Mouse (Mus musculus) heart, embryonic 13.5 days (tissue): ENCODE results near the gene Gm11060. TPM values are rescaled to one million over a fixed set of nuclear protein-coding genes. Genes with fewer than 3 reads are reported as not detected.

Experiments
- ATAC-seq: fragments of 200-750 bp; cut with Nextera tagmentation; 2 replicates; pipeline ENCODE4 v1.8.0; 2017; ENCODE audit warnings: moderate TSS enrichment; ENCODE audit not compliant: insufficient number of reproducible peaks, low FRiP score, low TSS enrichment; ENCODE audit errors: extremely low read depth
- H3K27ac ChIP-seq: fragments of 300-500 bp; sonication (generic); replicated peaks from 2 replicates; pipeline ENCODE4 v1.5.1; 2015; ENCODE audit warnings: moderate library complexity, mild to moderate bottlenecking, inconsistent platforms
- H3K27me3 ChIP-seq: fragments of 300-500 bp; sonication (generic); replicated peaks from 2 replicates; pipeline ENCODE4 v1.6.1; 2015; ENCODE audit warnings: mild to moderate bottlenecking, inconsistent platforms
- H3K36me3 ChIP-seq: fragments of 300-500 bp; sonication (generic); 2 replicates; pipeline ENCODE4 v1.6.1; 2015; ENCODE audit warnings: mild to moderate bottlenecking, inconsistent platforms
- H3K4me1 ChIP-seq: fragments of 300-500 bp; sonication (generic); 2 replicates; pipeline ENCODE4 v1.6.1; 2015; ENCODE audit warnings: inconsistent platforms
- H3K4me2 ChIP-seq: fragments of 300-500 bp; sonication (generic); 2 replicates; pipeline ENCODE4 v1.6.1; 2015; ENCODE audit warnings: inconsistent platforms, mild to moderate bottlenecking, moderate library complexity
- H3K4me3 ChIP-seq: fragments of 300-500 bp; sonication (generic); 2 replicates; pipeline ENCODE4 v1.5.1; 2015; ENCODE audit warnings: moderate library complexity, mild to moderate bottlenecking, inconsistent platforms
- H3K9ac ChIP-seq: fragments of 300-500 bp; sonication (generic); 2 replicates; pipeline ENCODE4 v1.6.1; 2015; ENCODE audit warnings: inconsistent platforms, mild to moderate bottlenecking, moderate library complexity
- H3K9me3 ChIP-seq: fragments of 300-500 bp; sonication (generic); 2 replicates; pipeline ENCODE4 v1.6.1; 2016; ENCODE audit warnings: inconsistent platforms
- WGBS: fragments of 180-500 bp; shearing (Covaris S2); methylation state at CpG from one replicate; pipeline ENCODE4 v1.1.7; 2015; ENCODE audit warnings: mixed read lengths; 5-methylcytosine and 5-hydroxymethylcytosine counted together
- polyA plus RNA-seq: library from polyadenylated mRNA; unstranded; fragments of >200 nt; fragmentation: Nextera tagmentation; extraction: Ambion mirVana; gene quantifications from 2 replicates; pipeline ENCODE4 v1.2.1, GENCODE M21; 2015

Gm11060 gene
- polyA plus RNA-seq, 1 experiment from 2014 or later = not detected

DNA sequence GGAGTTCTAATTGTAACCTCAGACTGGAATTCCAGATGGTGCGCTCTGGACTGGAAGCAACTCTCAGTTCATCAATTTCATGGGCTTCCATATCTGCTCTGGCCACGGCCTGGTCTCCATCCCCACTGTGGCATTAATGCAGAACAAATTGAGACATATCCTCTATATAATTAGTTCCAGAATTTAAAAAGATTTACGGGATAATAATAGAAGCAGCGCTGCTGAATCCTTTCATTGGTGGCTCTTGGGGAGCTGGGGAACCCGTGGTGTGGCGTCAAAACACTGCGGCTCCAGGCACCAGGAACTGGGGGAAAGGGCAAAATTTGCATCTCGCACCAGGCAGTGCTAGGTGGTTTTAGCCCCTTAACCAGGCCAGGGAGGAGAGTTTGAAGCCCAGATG is 30.4 kb downstream of the Gm11060 start:
- Histone ChIP-seq H3K36me3 (no peaks in the 10 kb centered on the region), H3K4me2 (peak overlapping the region; percentile 67; the same call in 1 of the 2 replicates), H3K27me3 (peaks cover 96% of the 10 kb centered on the region), H3K9ac (no peak overlapping the region), H3K4me3 (no peak overlapping the region), H3K27ac (no peak overlapping the region), H3K9me3 (no peaks in the 10 kb centered on the region), H3K4me1 (peaks cover 22% of the 10 kb centered on the region)
- ATAC-seq = no peak
- WGBS = 12% methylated on average over 8 of the region's 8 CpGs

DNA sequence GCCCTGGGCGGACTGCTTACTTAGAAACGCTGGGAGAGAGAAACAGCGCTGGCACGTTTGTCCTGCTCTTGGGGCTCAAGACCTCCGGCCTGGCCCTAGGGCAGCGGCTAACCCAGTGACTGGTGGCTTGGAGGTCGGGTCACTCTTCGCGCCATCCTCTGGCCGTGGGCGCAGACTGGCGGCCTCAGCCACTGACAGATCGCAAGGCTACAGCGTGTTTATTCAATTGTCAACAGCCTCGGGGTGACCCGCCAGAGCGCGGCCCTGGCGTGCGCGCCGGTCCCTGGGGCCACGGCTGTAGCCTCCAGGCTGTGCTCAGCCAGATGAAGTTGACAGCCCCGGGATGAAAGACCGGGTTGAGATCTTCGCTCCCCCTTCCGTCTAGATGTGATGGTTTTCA is 31.1 kb downstream of the Gm11060 start:
- no peak overlapping the region for H3K27ac ChIP-seq
- peak overlapping the region; percentile 70 for H3K9ac ChIP-seq
- peak overlapping the region; percentile 58 for H3K4me3 ChIP-seq
- H3K9me3 ChIP-seq = no peaks in the 10 kb centered on the region
- H3K36me3 ChIP-seq = no peaks in the 10 kb centered on the region
- peak overlapping the region; percentile 67 for H3K4me2 ChIP-seq
- H3K27me3 ChIP-seq = peaks cover 97% of the 10 kb centered on the region
- no peak for ATAC-seq
- H3K4me1 ChIP-seq = peaks cover 29% of the 10 kb centered on the region
- 1% methylated on average over 27 of the region's 27 CpGs for WGBS

DNA sequence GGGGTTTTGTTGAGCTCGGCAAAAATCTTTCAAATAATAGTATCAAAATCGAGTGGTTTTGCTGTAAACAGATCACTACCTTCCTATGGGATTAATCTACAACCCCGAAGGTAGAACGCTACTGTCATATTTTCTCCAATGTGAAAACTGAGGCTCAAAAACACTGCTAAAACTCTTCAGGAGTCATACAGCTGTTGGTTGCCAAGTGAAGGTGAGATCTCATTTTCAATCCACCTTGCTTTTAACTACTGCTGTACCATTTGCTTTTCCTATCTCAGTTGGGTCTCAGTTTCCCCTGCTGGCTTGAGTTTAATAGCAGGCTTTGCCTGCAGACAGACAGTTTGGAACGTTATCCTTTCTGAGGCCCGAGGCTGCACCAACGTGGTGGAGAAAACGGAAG is 31.6 kb downstream of the Gm11060 start:
- H3K4me2 ChIP-seq = peak overlapping the region; percentile 67
- peaks cover 29% of the 10 kb centered on the region for H3K4me1 ChIP-seq
- no peaks in the 10 kb centered on the region for H3K9me3 ChIP-seq
- peak overlapping the region; percentile 58; the same call in 1 of the 2 replicates for H3K4me3 ChIP-seq
- H3K27ac ChIP-seq = no peak overlapping the region
- ATAC-seq = no peak
- H3K36me3 ChIP-seq = no peaks in the 10 kb centered on the region
- H3K27me3 ChIP-seq = peaks cover 97% of the 10 kb centered on the region
- H3K9ac ChIP-seq = no peak overlapping the region; the same call in 1 of the 2 replicates
- 3% methylated on average over 8 of the region's 8 CpGs for WGBS

DNA sequence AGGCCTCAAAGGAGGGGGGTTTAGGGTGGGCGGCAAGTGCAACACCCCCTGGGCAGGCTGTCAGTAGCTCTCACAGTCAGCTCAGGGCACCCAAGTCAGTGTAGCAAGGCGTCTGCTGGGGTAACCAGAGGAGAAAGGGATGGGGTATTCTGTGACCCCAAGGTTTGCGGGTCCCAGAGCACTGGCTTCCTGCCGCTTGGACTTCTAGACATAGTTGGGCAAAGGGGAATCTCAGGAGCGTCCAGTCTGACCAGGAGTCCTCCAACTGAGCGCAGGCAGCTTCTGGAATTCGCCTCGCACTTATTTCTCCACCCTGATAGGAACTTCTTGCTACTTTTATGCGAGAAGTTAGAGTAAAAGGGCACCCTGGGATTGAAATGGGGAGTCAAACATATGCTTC is 32.1 kb downstream of the Gm11060 start:
- peak overlapping the region; percentile 67 for H3K4me2 ChIP-seq
- H3K4me3 ChIP-seq = peak overlapping the region; percentile 58
- no peak for ATAC-seq

DNA sequence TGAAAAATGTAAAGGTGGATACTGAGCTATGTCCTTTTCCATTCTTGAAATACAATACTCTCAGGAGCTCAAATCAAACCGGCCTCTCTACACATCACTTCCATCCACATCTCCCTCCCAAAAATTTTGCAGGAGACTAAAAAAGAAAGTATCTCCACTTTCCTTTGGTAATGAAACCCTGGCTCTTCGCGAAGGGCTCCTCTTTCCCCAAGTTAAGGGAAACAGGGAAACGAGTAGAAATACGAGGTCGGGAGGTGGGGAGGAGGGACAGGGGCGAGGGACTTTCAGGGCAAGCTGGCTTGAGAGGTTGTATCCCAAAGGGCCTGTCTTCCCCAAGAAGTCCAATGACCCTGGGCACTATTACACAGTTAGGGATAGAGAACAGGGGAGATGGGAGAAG is 32.6 kb downstream of the Gm11060 start:
- no peaks in the 10 kb centered on the region for H3K36me3 ChIP-seq
- peaks cover 97% of the 10 kb centered on the region for H3K27me3 ChIP-seq
- no peaks in the 10 kb centered on the region for H3K9me3 ChIP-seq
- H3K9ac ChIP-seq = peak overlapping the region; percentile 62
- peak overlapping the region; percentile 67 for H3K4me2 ChIP-seq
- WGBS = 5% methylated on average over 7 of the region's 7 CpGs
- no peak for ATAC-seq
- H3K4me3 ChIP-seq = peak overlapping the region; percentile 58
- 0 out of 2 replicates have a peak overlapping the region, but pooled peaks have one; percentile 8 for H3K27ac ChIP-seq
- H3K4me1 ChIP-seq = peaks cover 29% of the 10 kb centered on the region

More for the DNA sequence above, 32.1 kb downstream of the Gm11060 start:
- H3K9me3 ChIP-seq = no peaks in the 10 kb centered on the region
- WGBS = 5% methylated on average over 9 of the region's 9 CpGs
- H3K27me3 ChIP-seq = peaks cover 97% of the 10 kb centered on the region
- H3K27ac ChIP-seq = no peak overlapping the region
- H3K9ac ChIP-seq = peak overlapping the region; percentile 62; the same call in 1 of the 2 replicates
- H3K4me1 ChIP-seq = peaks cover 29% of the 10 kb centered on the region
- no peaks in the 10 kb centered on the region for H3K36me3 ChIP-seq

DNA sequence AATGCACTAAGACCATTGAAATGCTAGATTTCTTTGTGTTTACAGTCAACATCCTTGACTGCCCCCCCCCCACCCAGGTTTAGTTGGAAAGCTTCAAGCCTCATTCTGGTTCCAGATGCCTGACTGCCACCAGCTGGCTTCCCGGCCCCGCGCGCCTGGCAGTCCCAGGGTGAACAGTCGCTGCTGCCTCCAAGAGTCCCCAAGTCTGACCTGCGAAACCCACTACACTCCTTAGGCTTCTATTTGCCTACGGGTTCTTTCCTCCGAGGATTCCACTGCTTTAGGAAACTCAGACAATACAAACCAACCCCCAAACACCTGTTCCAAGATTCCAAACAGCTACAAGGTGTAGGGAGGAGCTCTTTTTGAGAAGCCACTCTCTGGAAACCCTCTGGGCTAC is 33.4 kb downstream of the Gm11060 start:
- peak overlapping the region; percentile 67 for H3K4me2 ChIP-seq
- peak overlapping the region; percentile 39; the same call in 1 of the 2 replicates for H3K27ac ChIP-seq
- H3K36me3 ChIP-seq = no peaks in the 10 kb centered on the region
- H3K4me3 ChIP-seq = peak overlapping the region; percentile 58
- 2% methylated on average over 8 of the region's 8 CpGs for WGBS
- H3K9me3 ChIP-seq = no peaks in the 10 kb centered on the region
- peaks cover 29% of the 10 kb centered on the region for H3K4me1 ChIP-seq
- no peak for ATAC-seq
- H3K9ac ChIP-seq = peak overlapping the region; percentile 84
- H3K27me3 ChIP-seq = peaks cover 97% of the 10 kb centered on the region

DNA sequence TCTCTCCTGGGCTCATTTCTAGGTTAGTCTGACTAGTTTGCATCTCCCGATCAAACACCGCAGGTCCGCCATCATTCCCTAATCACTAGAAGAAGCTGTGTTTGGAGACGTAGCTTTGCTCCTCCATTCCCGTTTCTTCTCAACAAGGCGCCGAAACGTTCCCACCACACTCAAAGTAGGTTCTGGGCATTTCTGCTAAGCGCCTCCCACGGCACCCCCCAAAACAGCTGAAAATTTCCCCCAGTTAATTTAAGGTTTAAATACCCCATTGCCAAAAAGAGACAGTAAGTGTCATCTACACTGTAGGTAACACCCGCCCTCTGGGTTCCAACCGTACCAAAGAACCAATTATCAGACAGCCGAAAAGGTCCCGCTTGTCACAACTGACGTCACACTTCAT is 33.8 kb downstream of the Gm11060 start:
- Histone ChIP-seq H3K4me2 (peak overlapping the region; percentile 67), H3K4me1 (peaks cover 34% of the 10 kb centered on the region), H3K9me3 (no peaks in the 10 kb centered on the region), H3K27ac (peak overlapping the region; percentile 39; the same call in 1 of the 2 replicates), H3K9ac (peak overlapping the region; percentile 84), H3K36me3 (no peaks in the 10 kb centered on the region), H3K4me3 (peak overlapping the region; percentile 58), H3K27me3 (peaks cover 97% of the 10 kb centered on the region)
- ATAC-seq = no peak
- WGBS = 2% methylated on average over 15 of the region's 15 CpGs

DNA sequence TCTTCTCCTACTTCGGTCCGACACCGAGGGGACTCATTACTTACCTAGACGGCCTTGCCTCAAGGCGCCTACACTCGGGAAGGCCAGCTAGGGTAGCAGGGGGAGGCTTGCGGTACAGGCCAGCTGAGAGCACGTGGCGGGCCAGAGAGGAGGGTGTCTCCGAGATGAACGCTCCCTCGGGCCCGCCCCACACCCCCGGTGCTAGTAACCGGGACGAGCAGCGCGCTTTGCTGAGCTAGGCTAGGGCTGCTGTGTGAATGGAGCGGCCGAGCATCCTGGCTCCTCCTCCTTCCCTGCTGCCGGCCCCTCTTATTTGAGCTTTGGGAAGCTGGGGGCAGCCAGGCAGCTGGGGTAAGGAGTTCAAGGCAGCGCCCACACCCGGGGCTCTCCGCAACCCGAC is 34.5 kb downstream of the Gm11060 start, which contains the start of gene Wt1:
Gene Wt1 (plus strand): TSS at position 251 of the 400 bp plus-strand sequence.
- WGBS = 0% methylated on average over 25 of the region's 25 CpGs
- ATAC-seq = peak; percentile 51; the same call in 1 of the 2 replicates
- Histone ChIP-seq H3K4me3 (peak within 1 kb of the TSS; percentile 58), H3K36me3 (no peaks in the 10 kb centered on the region), H3K4me2 (peak within 1 kb of the TSS; percentile 67), H3K9ac (peak within 1 kb of the TSS; percentile 84), H3K4me1 (peaks cover 39% of the 10 kb centered on the region), H3K27me3 (peaks cover 97% of the 10 kb centered on the region), H3K9me3 (no peaks in the 10 kb centered on the region), H3K27ac (peak within 1 kb of the TSS; percentile 76)

DNA sequence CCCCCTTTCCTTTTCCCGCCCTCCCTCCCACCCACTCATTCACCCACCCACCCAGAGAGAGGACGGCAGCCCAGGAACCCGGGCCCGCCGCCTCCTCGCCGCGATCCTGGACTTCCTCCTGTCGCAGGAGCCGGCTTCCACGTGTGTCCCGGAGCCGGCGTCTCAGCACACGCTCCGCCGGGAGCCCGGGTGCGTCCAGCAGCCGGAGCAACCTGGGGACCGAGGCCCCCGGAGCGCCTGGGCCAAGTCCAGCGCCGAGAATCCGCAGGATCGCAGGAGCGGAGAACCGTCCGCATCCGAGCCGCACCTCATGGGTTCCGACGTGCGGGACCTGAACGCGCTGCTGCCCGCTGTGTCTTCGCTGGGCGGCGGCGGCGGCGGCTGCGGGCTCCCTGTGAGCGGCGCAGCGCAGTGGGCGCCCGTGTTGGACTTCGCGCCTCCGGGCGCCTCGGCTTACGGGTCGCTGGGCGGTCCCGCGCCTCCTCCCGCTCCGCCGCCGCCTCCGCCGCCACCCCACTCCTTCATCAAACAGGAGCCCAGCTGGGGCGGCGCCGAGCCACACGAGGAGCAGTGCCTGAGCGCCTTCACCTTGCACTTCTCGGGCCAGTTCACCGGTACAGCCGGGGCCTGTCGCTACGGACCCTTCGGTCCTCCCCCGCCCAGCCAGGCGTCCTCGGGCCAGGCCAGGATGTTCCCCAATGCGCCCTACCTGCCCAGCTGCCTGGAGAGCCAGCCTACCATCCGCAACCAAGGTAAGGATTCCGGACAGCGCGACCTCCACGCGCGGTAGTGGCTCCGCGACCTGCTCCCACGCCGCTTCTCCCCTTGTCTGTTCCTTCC is 35.1 kb downstream of the Gm11060 start:
- peak overlapping the region; percentile 67 for H3K4me2 ChIP-seq
- peak overlapping the region; percentile 76 for H3K27ac ChIP-seq
- no peaks in the 10 kb centered on the region for H3K9me3 ChIP-seq
- H3K9ac ChIP-seq = peak overlapping the region; percentile 84
- H3K36me3 ChIP-seq = no peaks in the 10 kb centered on the region
- under 1% methylated on average over 89 of the region's 92 CpGs for WGBS
- peaks cover 39% of the 10 kb centered on the region for H3K4me1 ChIP-seq
- ATAC-seq = no peak
- peaks cover 97% of the 10 kb centered on the region for H3K27me3 ChIP-seq
- H3K4me3 ChIP-seq = peak overlapping the region; percentile 58

DNA sequence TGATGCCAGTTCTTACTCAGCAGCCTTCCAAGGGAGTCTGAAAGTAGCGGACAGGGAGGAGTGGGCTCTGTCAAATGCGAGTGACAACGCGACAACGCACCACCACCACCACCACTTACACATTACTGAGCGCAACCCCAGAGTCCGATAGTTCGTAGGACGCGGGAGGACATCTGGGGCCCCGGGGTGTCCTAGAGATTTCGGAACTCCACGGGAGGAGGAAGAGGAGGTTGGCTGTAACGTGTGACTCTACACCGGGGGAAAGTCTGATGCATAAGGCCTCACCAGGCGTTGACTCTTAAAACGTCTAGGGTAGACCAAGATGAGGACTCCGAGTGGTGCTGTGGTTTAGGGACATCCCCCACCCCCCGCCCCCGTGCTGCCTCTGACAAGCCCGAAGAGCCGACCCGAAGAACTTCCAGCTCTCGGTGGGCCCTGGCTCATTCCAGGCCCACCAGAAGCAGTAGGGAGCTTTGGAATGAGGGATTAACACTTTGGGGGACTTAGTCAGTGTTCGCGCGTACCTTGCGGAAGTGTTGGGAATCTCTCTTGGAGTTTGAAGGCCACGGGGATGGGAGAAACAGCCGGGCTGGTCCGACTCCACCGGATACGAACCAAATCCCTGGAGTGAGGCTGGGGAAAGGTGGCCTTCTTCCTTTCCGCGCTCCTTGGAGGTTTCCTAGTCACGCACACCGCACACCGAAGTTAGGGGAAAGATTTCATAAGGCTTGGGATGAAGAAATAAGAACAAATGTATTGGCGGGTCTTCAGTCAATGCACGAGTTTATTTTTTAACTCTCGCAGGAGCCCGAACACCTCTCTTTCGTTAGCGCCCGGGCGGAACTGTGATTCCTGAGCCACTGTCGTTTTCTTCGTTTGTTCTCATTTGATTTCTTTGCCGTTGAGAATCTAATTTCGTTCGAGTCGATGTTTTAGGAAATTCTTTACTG is 36.0 kb downstream of the Gm11060 start:
- H3K27me3 ChIP-seq = peaks cover 99% of the 10 kb centered on the region
- WGBS = 2% methylated on average over 52 of the region's 52 CpGs
- H3K4me2 ChIP-seq = peak overlapping the region; percentile 67
- no peaks in the 10 kb centered on the region for H3K36me3 ChIP-seq
- peak overlapping the region; percentile 76 for H3K27ac ChIP-seq
- peaks cover 42% of the 10 kb centered on the region for H3K4me1 ChIP-seq
- ATAC-seq = no peak
- peak overlapping the region; percentile 84 for H3K9ac ChIP-seq
- peak overlapping the region; percentile 58 for H3K4me3 ChIP-seq
- no peaks in the 10 kb centered on the region for H3K9me3 ChIP-seq

DNA sequence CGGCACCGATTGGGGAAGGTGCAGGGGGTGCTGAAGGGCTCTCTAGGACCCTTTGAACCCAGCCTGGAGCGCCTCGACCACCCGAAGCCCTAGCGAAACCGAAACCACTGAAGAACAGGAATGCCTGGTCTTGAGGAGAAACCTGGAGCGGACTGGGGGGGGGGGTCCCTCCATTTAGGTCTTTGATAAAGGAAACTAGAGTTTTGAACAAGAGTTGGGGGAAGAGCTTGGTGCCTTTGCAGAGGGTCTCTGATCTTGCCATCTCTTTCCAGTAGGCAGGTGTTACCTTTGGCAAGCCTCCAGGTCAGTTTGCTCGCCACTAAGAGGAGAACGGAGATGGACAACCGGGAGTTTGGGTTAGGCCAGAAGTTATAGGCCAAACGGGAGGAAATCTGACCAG is 36.7 kb downstream of the Gm11060 start:
- peak overlapping the region; percentile 58 for H3K4me3 ChIP-seq
- no peaks in the 10 kb centered on the region for H3K9me3 ChIP-seq
- ATAC-seq = no peak
- peak overlapping the region; percentile 32; the same call in 1 of the 2 replicates for H3K27ac ChIP-seq
- H3K27me3 ChIP-seq = peaks cover 99% of the 10 kb centered on the region
- H3K4me2 ChIP-seq = peak overlapping the region; percentile 67
- peaks cover 44% of the 10 kb centered on the region for H3K4me1 ChIP-seq
- no peaks in the 10 kb centered on the region for H3K36me3 ChIP-seq
- peak overlapping the region; percentile 84 for H3K9ac ChIP-seq
- 6% methylated on average over 12 of the region's 12 CpGs for WGBS
